Mouse (Mus musculus): ENCODE measurements at regions not wholly inside any gene's neighbourhood (a gene's known extent, or its start where the extent isn't known, plus 50 kb on each side); places are given as distances from the start of the nearest gene placed in this dataset.
A peak's percentile ranks its signal among the peaks of the same experiment; 100 is the strongest.
"Not testable (repeated sequence)": the region's sequence is repeated elsewhere in the genome, so short reads cannot be mapped to it uniquely, and the experiment has no call there.

DNA sequence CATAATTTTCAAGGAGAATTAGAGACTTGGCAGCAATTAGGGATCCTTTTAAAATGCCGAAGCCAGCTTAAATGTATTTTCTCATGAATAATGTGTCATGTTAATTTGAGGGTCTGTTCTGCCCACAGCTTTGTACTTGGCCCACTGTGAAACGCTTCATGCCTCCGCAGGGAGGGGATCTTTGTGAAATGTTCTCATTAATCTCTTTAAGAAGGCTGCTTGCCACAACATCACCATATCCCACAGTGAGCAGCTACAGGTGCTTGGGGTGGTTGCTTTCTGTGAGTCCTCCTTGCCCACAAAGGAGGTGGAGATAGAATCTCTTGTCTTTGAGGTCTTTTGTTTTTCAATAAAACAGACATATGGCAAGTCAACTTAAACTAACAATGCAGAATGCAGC is 159.3 kb upstream of the Got2 start:
- H3K27me3 ChIP-seq: no peaks in the 10 kb centered on the region
- WGBS: 75% methylated on average over 3 of the region's 3 CpGs

GRCm38 (mm10) chr8:96042335-96042734 is 154.0 kb upstream of the Got2 start:
- H3K4me1 ChIP-seq: no peaks in the 10 kb centered on the region
- H3K9me3 ChIP-seq (replicated peaks): no peaks in the 10 kb centered on the region
- 54% methylated on average over 5 of the region's 5 CpGs for WGBS
- no peaks in the 10 kb centered on the region for H3K27me3 ChIP-seq
- no peak overlapping the region for H3K27ac ChIP-seq (replicated peaks)
- no peak overlapping the region for H3K9ac ChIP-seq
- no peak overlapping the region for H3K4me3 ChIP-seq (replicated peaks)
- no peak for ATAC-seq (ENCODE audit: insufficient number of reproducible peaks, low FRiP score, low TSS enrichment, low read depth)
- H3K36me3 ChIP-seq: no peaks in the 10 kb centered on the region
- no peak overlapping the region for H3K4me2 ChIP-seq (replicated peaks)

More for the DNA sequence above, 159.3 kb upstream of the Got2 start:
- no peaks in the 10 kb centered on the region for H3K36me3 ChIP-seq
- H3K4me2 ChIP-seq (replicated peaks): no peak overlapping the region
- no peaks in the 10 kb centered on the region for H3K4me1 ChIP-seq
- H3K27ac ChIP-seq (replicated peaks): no peak overlapping the region
- H3K9me3 ChIP-seq (replicated peaks): no peaks in the 10 kb centered on the region
- H3K4me3 ChIP-seq (replicated peaks): no peak overlapping the region
- no peak for ATAC-seq (ENCODE audit: insufficient number of reproducible peaks, low FRiP score, low TSS enrichment, low read depth)
- no peak overlapping the region for H3K9ac ChIP-seq

DNA sequence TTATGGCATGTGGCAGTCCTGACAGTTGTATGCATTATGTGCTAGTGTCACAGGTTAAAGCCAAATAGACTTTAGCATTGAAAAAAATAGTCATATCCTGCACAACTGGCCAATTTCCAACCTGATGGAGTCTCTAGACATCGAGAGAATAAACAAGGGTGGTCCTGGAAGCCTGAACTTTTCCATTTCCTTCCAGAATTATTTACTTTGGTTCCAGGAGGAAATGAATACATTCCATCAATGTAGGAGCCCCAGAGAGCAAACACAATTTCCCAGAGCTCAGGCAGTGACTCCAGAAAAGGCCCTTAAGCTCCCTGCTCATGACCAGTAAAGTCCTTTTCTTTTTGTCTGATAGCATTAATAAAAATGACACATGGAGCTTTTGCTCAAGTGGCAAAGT is 151.9 kb upstream of the Got2 start:
- Histone ChIP-seq H3K27me3 (no peaks in the 10 kb centered on the region), H3K36me3 (no peaks in the 10 kb centered on the region), H3K4me2 (replicated peaks) (no peak overlapping the region), H3K9me3 (replicated peaks) (no peaks in the 10 kb centered on the region), H3K27ac (replicated peaks) (no peak overlapping the region), H3K4me1 (no peaks in the 10 kb centered on the region), H3K4me3 (replicated peaks) (no peak overlapping the region), H3K9ac (no peak overlapping the region)
- WGBS: 47% methylated on average over 1 of the region's 1 CpGs
- no peak for ATAC-seq (ENCODE audit: insufficient number of reproducible peaks, low FRiP score, low TSS enrichment, low read depth)

GRCm38 (mm10) chr8:96018742-96019141 is 130.4 kb upstream of the Got2 start:
- H3K36me3 ChIP-seq; H3K4me2 ChIP-seq (replicated peaks); H3K4me1 ChIP-seq; H3K27ac ChIP-seq (replicated peaks); H3K9ac ChIP-seq; ATAC-seq (ENCODE audit: insufficient number of reproducible peaks, low FRiP score, low TSS enrichment, low read depth); H3K9me3 ChIP-seq (replicated peaks); H3K27me3 ChIP-seq; H3K4me3 ChIP-seq (replicated peaks): not testable (repeated sequence)
- WGBS: 71% methylated on average over 3 of the region's 3 CpGs

GRCm38 (mm10) chr8:96012002-96012401 is 123.7 kb upstream of the Got2 start:
- ATAC-seq (ENCODE audit: insufficient number of reproducible peaks, low FRiP score, low TSS enrichment, low read depth): no peak
- H3K4me1 ChIP-seq: no peaks in the 10 kb centered on the region
- no peak overlapping the region for H3K27ac ChIP-seq (replicated peaks)
- no peaks in the 10 kb centered on the region for H3K36me3 ChIP-seq
- WGBS: 91% methylated on average over 1 of the region's 1 CpGs
- H3K9me3 ChIP-seq (replicated peaks): no peaks in the 10 kb centered on the region
- H3K4me2 ChIP-seq (replicated peaks): no peak overlapping the region
- no peak overlapping the region for H3K4me3 ChIP-seq (replicated peaks)
- H3K27me3 ChIP-seq: no peaks in the 10 kb centered on the region
- H3K9ac ChIP-seq: no peak overlapping the region

GRCm38 (mm10) chr8:95991826-95992463 is 103.6 kb upstream of the Got2 start:
- 0 out of 2 replicates have a peak, but pooled peaks cover 4% of the 10 kb centered on the region for H3K4me1 ChIP-seq
- H3K27me3 ChIP-seq: no peaks in the 10 kb centered on the region
- no peak overlapping the region for H3K4me2 ChIP-seq (replicated peaks)
- H3K9ac ChIP-seq: no peak overlapping the region
- H3K4me3 ChIP-seq (replicated peaks): no peak overlapping the region
- no peak overlapping the region for H3K27ac ChIP-seq (replicated peaks)
- no peaks in the 10 kb centered on the region for H3K36me3 ChIP-seq
- WGBS: 60% methylated on average over 8 of the region's 8 CpGs
- ATAC-seq (ENCODE audit: insufficient number of reproducible peaks, low FRiP score, low TSS enrichment, low read depth): no peak
- H3K9me3 ChIP-seq (replicated peaks): no peaks in the 10 kb centered on the region

GRCm38 (mm10) chr8:95988616-95989380 is 100.5 kb upstream of the Got2 start:
- H3K4me1 ChIP-seq: 0 out of 2 replicates have a peak, but pooled peaks cover 4% of the 10 kb centered on the region
- H3K4me3 ChIP-seq (replicated peaks): no peak overlapping the region
- no peak overlapping the region for H3K27ac ChIP-seq (replicated peaks)
- no peaks in the 10 kb centered on the region for H3K27me3 ChIP-seq
- 79% methylated on average over 4 of the region's 4 CpGs for WGBS
- H3K9ac ChIP-seq: no peak overlapping the region
- H3K9me3 ChIP-seq (replicated peaks): no peaks in the 10 kb centered on the region
- no peak for ATAC-seq (ENCODE audit: insufficient number of reproducible peaks, low FRiP score, low TSS enrichment, low read depth)
- no peak overlapping the region for H3K4me2 ChIP-seq (replicated peaks)
- H3K36me3 ChIP-seq: no peaks in the 10 kb centered on the region

GRCm38 (mm10) chr8:95987011-95987440 is 98.7 kb upstream of the Got2 start:
- peak overlapping the region; percentile 21; the same call in 1 of the 2 replicates for H3K4me2 ChIP-seq (replicated peaks)
- H3K9me3 ChIP-seq (replicated peaks): no peaks in the 10 kb centered on the region
- H3K4me1 ChIP-seq: 0 out of 2 replicates have a peak, but pooled peaks cover 4% of the 10 kb centered on the region
- H3K27me3 ChIP-seq: no peaks in the 10 kb centered on the region
- no peak for ATAC-seq (ENCODE audit: insufficient number of reproducible peaks, low FRiP score, low TSS enrichment, low read depth)
- no peak overlapping the region for H3K4me3 ChIP-seq (replicated peaks)
- H3K36me3 ChIP-seq: no peaks in the 10 kb centered on the region
- no peak overlapping the region for H3K27ac ChIP-seq (replicated peaks)
- H3K9ac ChIP-seq: no peak overlapping the region
- whole genome bisulfite sequencing: 15% methylated on average over 10 of the region's 10 CpGs

DNA sequence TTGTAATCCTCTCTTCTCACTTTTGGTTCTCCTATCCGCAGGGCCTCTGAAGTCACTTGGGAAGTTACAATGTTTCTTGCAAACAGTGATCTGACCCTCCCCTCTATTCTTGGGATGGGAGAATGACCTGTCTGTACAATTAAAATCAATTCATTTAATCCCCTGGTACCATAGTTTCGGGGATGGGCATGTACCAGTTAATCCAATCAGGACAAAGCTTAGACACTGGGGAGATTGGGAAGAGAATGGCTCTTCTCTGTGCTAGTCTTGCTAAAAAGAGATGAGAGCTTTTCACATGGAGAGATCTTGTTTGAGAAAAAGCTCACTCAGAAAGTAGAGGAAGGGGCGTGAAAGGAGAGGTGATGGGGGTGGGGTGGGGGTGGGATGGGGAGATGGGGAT is 98.1 kb upstream of the Got2 start:
- Histone ChIP-seq H3K9ac (no peak overlapping the region), H3K9me3 (replicated peaks) (no peaks in the 10 kb centered on the region), H3K36me3 (no peaks in the 10 kb centered on the region), H3K4me2 (replicated peaks) (no peak overlapping the region), H3K4me3 (replicated peaks) (no peak overlapping the region), H3K27ac (replicated peaks) (no peak overlapping the region), H3K4me1 (0 out of 2 replicates have a peak, but pooled peaks cover 4% of the 10 kb centered on the region), H3K27me3 (no peaks in the 10 kb centered on the region)
- no peak for ATAC-seq (ENCODE audit: insufficient number of reproducible peaks, low FRiP score, low TSS enrichment, low read depth)
- WGBS: 65% methylated on average over 3 of the region's 3 CpGs

DNA sequence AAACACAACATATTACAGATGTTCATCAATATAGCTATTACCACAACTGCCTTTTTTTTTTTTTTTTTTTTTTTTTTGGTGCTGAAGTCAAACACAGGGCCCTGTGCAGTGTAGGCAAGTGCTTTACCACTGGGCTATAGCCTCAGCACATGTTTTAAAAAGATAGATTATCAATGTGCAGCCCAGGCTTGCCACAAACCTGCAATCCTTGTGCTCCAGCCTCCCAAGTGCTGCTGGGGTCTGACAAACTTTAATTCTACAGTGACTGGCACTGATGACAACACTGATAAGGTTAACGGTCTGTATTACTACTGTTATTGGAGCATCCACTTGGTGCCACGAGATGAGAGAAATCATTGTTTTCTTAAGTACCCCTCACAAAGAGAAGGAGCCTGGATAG is 95.3 kb upstream of the Got2 start:
- Histone ChIP-seq H3K36me3 (no peaks in the 10 kb centered on the region), H3K27me3 (no peaks in the 10 kb centered on the region), H3K4me1 (0 out of 2 replicates have a peak, but pooled peaks cover 4% of the 10 kb centered on the region), H3K9ac (no peak overlapping the region), H3K9me3 (replicated peaks) (no peaks in the 10 kb centered on the region), H3K4me2 (replicated peaks) (no peak overlapping the region), H3K27ac (replicated peaks) (no peak overlapping the region), H3K4me3 (replicated peaks) (no peak overlapping the region)
- no peak for ATAC-seq (ENCODE audit: insufficient number of reproducible peaks, low FRiP score, low TSS enrichment, low read depth)
- 49% methylated on average over 2 of the region's 2 CpGs for WGBS

- 14% methylated on average over 2 of the region's 2 CpGs for WGBS
- Histone ChIP-seq H3K9ac (no peak overlapping the region), H3K4me1 (no peaks in the 10 kb centered on the region), H3K36me3 (no peaks in the 10 kb centered on the region), H3K9me3 (replicated peaks) (no peaks in the 10 kb centered on the region), H3K4me3 (replicated peaks) (no peak overlapping the region), H3K27ac (replicated peaks) (no peak overlapping the region), H3K4me2 (replicated peaks) (no peak overlapping the region), H3K27me3 (no peaks in the 10 kb centered on the region)
- ATAC-seq (ENCODE audit: insufficient number of reproducible peaks, low FRiP score, low TSS enrichment, low read depth): no peak
Measured at GRCm38 (mm10) chr8:95980405-95980804, 92.1 kb upstream of the Got2 start.

All from embryonic facial prominence, embryonic 15.5 days (tissue).